Mouse (Mus musculus) v-Abl transformed pro-B cells (cell line): ENCODE measurements around the gene Akr1b8.
"Not testable (repeated sequence)": the region's sequence is repeated elsewhere in the genome, so short reads cannot be mapped to it uniquely, and the experiment has no call there.

Experiments
- in situ Hi-C, 2 experiments: fragments of 400-800 bp; cut with MboI; formaldehyde crosslinking; loops; one replicate each; pipeline ENCODE4 v1.15.1; 2025; ENCODE audit not compliant: unreplicated experiment in 2 of 2

Akr1b8 gene

GRCm38 (mm10) chr6:34388420-34389156 is 34.7 kb downstream of the Akr1b8 start:
- in situ Hi-C loops: no loop called here

- in situ Hi-C loops: no loop called here
These were observed 42.0 kb downstream of the Akr1b8 start for GRCm38 (mm10) chr6:34395897-34396296.

GRCm38 (mm10) chr6:34398431-34398830 is 44.5 kb downstream of the Akr1b8 start:
- in situ Hi-C loops: no loop called here

- in situ Hi-C loops: no loop called here
These were observed 45.8 kb downstream of the Akr1b8 start for GRCm38 (mm10) chr6:34399606-34400220.

- in situ Hi-C loops: no loop called here
These were observed 46.8 kb downstream of the Akr1b8 start for GRCm38 (mm10) chr6:34400696-34401095.

GRCm38 (mm10) chr6:34406746-34407145 is 52.8 kb downstream of the Akr1b8 start:
- in situ Hi-C loops: no loop called here

- in situ Hi-C loops: no loop called here
These were observed 53.5 kb downstream of the Akr1b8 start for GRCm38 (mm10) chr6:34407403-34407802.

- in situ Hi-C loops: no loop called here
These were observed 58.1 kb downstream of the Akr1b8 start, which contains the start of gene Akr1b7 for GRCm38 (mm10) chr6:34412023-34412422. Akr1b7 (plus strand) TSS chr6:34412334.

GRCm38 (mm10) chr6:34412688-34413087 is 58.8 kb downstream of the Akr1b8 start:
- in situ Hi-C loops: no loop called here

GRCm38 (mm10) chr6:34413386-34413785 is 59.5 kb downstream of the Akr1b8 start:
- in situ Hi-C loops: not testable (repeated sequence)

- in situ Hi-C loops: no loop called here
These were observed 62.6 kb downstream of the Akr1b8 start for GRCm38 (mm10) chr6:34416521-34416920.
